Mouse (Mus musculus) urinary bladder, postnatal 36 days (tissue): ENCODE results near the gene 1700086D15Rik.
A peak's percentile ranks its signal among the peaks of the same experiment; 100 is the strongest.

Experiments used
- DNase-seq, 2 experiments: peaks; one replicate each; pipeline ENCODE4 v3.0.0; 2022; ENCODE audit warnings: low spot score in 2 of 2, mixed read lengths in 1 of 2

1700086D15Rik gene

GRCm38 (mm10) chr11:65135251-65135739 lies 24.4 kb downstream of the 1700086D15Rik start:
- DNase-seq = no peak

- no peak for DNase-seq
These were observed 26.0 kb downstream of the 1700086D15Rik start for GRCm38 (mm10) chr11:65133661-65134060.

GRCm38 (mm10) chr11:65129110-65129509 lies 30.6 kb downstream of the 1700086D15Rik start:
- no peak for DNase-seq

- peak; percentile 9 to 13 for DNase-seq
These were observed 31.0 kb downstream of the 1700086D15Rik start for GRCm38 (mm10) chr11:65128666-65129065.

DNA sequence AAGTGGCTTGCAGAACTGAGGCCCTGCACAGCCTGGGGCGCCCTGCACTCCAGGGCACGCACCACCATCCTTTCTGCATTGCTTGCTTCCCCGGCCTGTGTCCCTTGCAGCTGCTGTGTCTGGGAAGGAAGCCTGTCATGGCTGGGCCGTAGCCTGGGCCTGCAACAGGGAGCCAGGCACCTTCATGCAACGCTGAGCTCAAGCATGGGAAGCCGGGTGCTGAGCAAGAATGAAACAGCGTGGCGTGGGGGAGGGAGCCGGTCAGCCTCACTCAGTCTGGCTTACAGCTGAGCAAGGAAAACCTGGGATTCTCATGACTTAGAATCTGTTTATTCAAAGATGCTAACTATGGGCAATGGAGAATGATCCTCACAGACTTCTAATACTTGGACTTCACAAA lies 33.1 kb downstream of the 1700086D15Rik start:
- DNase-seq = peak in 1 of 2 experiments; percentile 14

- no peak for DNase-seq
These were observed 34.7 kb downstream of the 1700086D15Rik start for GRCm38 (mm10) chr11:65124913-65125418.

DNA sequence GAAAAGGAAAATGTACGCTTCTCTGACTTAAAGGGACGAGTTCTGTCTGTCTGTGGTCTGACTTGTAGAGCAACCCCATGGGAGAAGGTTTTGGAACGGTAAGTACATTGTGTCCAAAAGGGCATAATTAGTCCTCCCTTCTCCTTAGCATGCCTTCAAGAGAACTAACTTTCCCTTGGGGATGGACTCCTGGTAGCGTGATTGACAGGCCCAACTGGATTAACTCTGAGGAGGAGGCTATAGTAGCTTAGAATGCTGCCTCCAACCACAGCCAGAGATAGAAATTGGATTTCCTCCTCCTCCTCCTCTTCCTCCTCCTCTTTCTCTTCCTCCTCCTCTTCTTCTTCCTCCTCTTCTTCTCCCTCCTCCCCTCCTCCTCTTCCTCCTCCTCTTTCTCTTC lies 39.4 kb downstream of the 1700086D15Rik start:
- no peak for DNase-seq

DNA sequence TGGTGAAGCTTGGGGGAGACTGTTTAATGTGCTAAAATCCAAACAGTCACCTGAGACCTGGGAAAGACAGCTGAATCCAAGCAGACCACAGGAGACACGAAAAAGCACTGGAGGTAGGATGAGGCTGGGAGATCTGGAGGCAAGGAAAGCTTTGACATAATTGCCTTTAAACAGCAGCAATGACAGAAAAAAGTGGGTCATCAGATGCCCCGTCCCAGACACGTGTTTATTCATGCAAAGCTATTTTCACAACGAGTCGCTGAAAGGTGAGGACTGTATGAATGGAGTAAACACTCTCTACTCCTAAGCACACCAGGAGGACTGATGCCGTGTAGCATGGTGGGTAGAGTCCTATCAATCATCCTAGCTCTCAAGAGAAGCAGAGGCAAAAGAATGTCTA lies 43.9 kb downstream of the 1700086D15Rik start:
- DNase-seq = no peak

GRCm38 (mm10) chr11:65112086-65112485 lies 47.6 kb downstream of the 1700086D15Rik start:
- no peak for DNase-seq

DNA sequence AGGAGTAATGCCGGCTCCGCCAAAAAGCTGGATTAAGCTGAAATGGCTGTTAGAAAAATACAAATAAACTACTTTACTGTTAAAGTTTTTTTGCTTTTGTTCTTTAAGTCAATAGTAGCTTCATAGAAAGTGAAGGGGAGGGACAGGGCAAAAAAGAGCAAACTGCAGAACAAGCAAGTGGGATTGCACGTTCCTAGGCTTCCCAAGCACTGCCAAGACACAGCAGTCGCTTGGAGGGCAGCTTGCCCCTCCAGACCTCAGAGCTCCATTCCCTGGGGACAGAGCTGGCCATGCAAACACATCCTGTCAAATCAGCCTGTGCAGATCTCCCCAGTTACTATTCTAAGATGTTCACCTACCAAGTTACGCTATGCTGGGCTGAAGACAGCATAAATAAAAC lies 48.0 kb downstream of the 1700086D15Rik start:
- DNase-seq = no peak

DNA sequence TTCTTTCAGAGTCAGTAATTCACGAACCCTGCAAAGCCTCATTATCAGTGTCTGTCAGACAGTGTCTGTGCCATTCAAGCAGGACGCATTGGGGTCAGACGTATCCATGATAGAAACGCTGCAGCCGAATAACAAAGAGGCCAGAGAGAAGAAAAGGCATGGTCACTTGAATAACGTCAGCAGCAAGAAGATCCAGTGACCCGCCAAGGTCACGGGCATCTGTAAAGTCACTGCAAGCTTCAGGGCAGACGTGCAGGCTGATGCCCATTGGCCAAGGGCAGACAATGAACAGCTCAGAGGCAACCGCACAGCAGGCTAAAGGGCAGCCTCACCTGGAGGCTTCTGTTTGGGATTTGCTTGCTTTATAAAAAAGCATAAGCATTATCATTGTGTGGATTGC lies 49.6 kb downstream of the 1700086D15Rik start:
- DNase-seq = no peak

DNA sequence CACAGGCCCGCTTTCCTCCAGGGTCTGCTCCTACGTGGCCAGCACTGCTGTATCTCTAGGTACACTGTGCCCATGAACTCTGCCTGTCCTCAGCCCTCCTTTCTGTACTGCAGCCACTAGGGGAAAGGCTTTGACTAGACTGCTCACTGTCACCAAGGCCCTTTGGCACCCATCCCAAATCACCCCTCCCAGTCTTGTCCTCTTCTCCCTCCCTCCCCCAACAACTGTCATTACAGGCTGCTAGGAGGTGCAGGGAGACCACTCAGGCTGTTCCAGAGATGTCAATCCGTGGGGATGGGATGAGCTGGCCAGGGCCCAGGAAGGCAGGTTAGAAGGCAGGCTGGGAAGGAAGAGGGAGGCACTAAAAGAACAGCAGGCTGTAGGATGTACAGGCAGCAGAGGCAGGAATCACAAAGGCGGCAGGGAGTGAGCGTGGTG lies 51.9 kb downstream of the 1700086D15Rik start:
- no peak for DNase-seq

DNA sequence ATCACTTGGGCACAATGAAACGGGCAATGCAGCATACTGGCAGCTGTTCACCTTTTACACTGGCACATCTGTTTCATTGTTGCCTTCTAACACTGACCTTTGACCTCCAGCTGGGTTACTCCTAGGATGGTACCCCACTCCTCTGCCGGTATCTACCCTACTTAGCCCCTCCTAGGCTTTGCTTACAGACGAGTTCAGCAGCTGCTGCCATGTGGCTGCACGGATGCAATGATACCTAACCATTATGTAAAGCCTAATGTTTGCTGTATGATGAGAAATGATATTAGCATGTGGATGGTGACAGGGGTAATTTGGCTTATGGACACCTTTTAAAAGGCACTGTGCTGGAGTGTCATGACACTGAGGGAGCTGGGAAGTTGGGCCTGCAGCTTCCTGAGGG lies 52.5 kb downstream of the 1700086D15Rik start:
- no peak for DNase-seq

DNA sequence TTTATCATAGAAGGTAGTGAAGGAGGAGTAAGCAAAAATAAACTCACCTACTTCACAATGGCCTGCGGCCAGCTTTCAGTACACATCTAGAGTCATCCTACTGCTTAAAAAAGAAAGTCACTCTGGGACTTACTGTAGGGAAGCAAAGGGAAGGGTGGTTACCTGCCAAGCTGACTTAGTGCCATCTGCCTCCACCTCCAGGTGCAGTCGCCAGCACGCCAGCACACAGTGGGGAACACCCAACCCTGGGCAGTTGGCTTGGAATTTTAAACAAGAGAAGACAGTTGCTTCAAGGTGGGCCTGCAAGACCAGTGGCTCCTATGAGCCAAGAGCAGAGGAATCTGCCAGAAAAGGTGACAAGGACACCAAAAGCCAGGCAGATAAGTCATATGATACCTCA lies 55.6 kb downstream of the 1700086D15Rik start:
- no peak for DNase-seq
